Mouse (Mus musculus) urinary bladder, adult 2 months (tissue): ENCODE data around the gene Usp10. TPM values are rescaled to one million over a fixed set of nuclear protein-coding genes. Genes with fewer than 3 reads are reported as not detected.
A peak's percentile ranks its signal among the peaks of the same experiment; 100 is the strongest.

Experiments used
- DNase-seq: peaks from one replicate; pipeline ENCODE4 v3.0.0; 2022; ENCODE audit warnings: low spot score
- polyA plus RNA-seq: library from polyadenylated mRNA; depleted of rRNA; stranded (reverse); fragments of >200 nt; gene quantifications from 2 replicates; pipeline ENCODE4 v1.2.3, GENCODE M21; 2012

Gene Usp10
- polyA plus RNA-seq, 1 experiment, result 56.0 TPM

- no peak for DNase-seq
These were observed 50.5 kb downstream of the Usp10 start for GRCm38 (mm10) chr8:119960531-119961104.

GRCm38 (mm10) chr8:119964859-119965258, 54.7 kb downstream of the Usp10 start:
- DNase-seq, result no peak

GRCm38 (mm10) chr8:119967435-119967834, 57.3 kb downstream of the Usp10 start:
- no peak for DNase-seq

GRCm38 (mm10) chr8:119970169-119970568, 60.0 kb downstream of the Usp10 start:
- no peak for DNase-seq

- DNase-seq, result no peak
These were observed 62.4 kb downstream of the Usp10 start for GRCm38 (mm10) chr8:119972558-119972957.

GRCm38 (mm10) chr8:119978770-119979381, 68.7 kb downstream of the Usp10 start:
- no peak for DNase-seq

GRCm38 (mm10) chr8:119981253-119981652, 71.1 kb downstream of the Usp10 start:
- DNase-seq, result no peak

- no peak for DNase-seq
These were observed 73.9 kb downstream of the Usp10 start for GRCm38 (mm10) chr8:119984085-119984484.

GRCm38 (mm10) chr8:119986174-119986573, 76.0 kb downstream of the Usp10 start:
- no peak for DNase-seq

GRCm38 (mm10) chr8:119988087-119988486, 77.9 kb downstream of the Usp10 start:
- DNase-seq, result no peak

GRCm38 (mm10) chr8:119992249-119992648, 82.1 kb downstream of the Usp10 start, which contains the start of gene Crispld2:
Gene Crispld2, plus strand, starts transcription at chr8:119992438.
- DNase-seq, result peak; percentile 53

- DNase-seq, result no peak
These were observed 84.0 kb downstream of the Usp10 start for GRCm38 (mm10) chr8:119994114-119994513.

GRCm38 (mm10) chr8:119994556-119994955, 84.4 kb downstream of the Usp10 start:
- no peak for DNase-seq

- DNase-seq, result no peak
These were observed 87.1 kb downstream of the Usp10 start for GRCm38 (mm10) chr8:119997266-119997665.

- no peak for DNase-seq
These were observed 90.3 kb downstream of the Usp10 start for GRCm38 (mm10) chr8:120000461-120000860.

- no peak for DNase-seq
These were observed 91.6 kb downstream of the Usp10 start for GRCm38 (mm10) chr8:120001712-120002111.

GRCm38 (mm10) chr8:120002348-120002747, 92.2 kb downstream of the Usp10 start:
- no peak for DNase-seq

- no peak for DNase-seq
These were observed 94.1 kb downstream of the Usp10 start for GRCm38 (mm10) chr8:120004154-120004702.

- no peak for DNase-seq
These were observed 94.7 kb downstream of the Usp10 start for GRCm38 (mm10) chr8:120004705-120005381.

GRCm38 (mm10) chr8:120006645-120007160, 96.5 kb downstream of the Usp10 start:
- no peak for DNase-seq
